9 mouse cellular contexts compared by ENCODE assay signal in the genomic region with DNA sequence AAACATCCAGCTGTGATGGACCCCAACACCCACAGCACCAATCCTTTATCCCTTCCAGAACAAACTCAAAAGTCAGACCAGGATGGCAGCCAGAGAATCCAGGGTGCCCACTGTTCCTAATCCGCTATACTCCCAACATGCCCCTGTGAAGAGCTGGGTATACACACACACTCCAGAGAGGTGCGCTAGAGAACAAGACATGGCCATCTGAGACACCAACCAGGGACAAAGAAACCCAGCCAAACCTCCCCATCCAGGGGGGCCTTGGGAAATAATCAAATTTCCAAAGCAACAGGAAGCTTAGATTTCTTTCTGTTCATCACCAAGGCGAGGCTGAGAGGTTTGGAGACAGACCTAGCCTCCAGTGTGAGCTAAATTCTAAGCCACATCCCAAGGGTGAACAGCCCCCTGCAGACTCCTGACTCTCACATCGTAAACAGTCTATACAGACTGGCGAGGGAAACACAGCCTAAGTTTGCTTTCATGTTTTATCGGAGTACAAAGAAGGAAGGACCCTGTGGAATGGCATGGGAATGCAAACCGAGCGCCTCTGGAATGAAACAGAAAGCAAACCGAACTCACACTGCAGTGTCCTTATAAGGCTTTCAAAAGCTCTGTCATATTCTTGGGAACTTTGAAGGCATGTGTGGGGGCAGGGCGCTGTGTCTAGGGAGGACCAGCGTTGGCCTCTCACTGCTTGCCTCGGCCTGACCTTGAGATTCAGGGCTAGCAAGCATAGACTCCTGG.
A peak's percentile ranks its signal among the peaks of the same experiment; 100 is the strongest.
DNase-seq lines count a peak whose midpoint lies in the region; ATAC-seq lines count a peak whose summit lies in the region.
"Had no signal": no experiment of that assay in that cellular context is flagged by ENCODE, and none has a peak within 500 bp of the region (broad histone marks: within the 10 kb centered on the region; RNA-seq: fewer than 3 reads in every experiment).

No protein-coding gene starts in this region.

- peak overlapping the region; percentile 1; the same call in 1 of the 2 replicates for H3K9ac ChIP-seq in embryonic facial prominence, embryonic 11.5 days (replicated peaks; ENCODE audit: low read length)
- H3K9ac ChIP-seq in limb, embryonic 13.5 days: peak overlapping the region; percentile 43; the same call in 1 of the 2 replicates
- peak overlapping the region; percentile 33 for H3K9ac ChIP-seq in stomach, embryonic 16.5 days (ENCODE audit: low read length)
- H3K9ac ChIP-seq: midbrain, embryonic 12.5 days had no signal

- ATAC-seq in embryonic facial prominence, embryonic 11.5 days (replicated peaks; ENCODE audit: insufficient number of reproducible peaks, low FRiP score, low TSS enrichment, low read depth): no peak
- 0 out of 2 replicates have a peak, but pooled peaks have one; percentile 59 for ATAC-seq in limb, embryonic 13.5 days (ENCODE audit: low FRiP score, low read depth)
- ATAC-seq in stomach, embryonic 16.5 days (ENCODE audit: insufficient read depth, low FRiP score): peak; percentile 75; the same call in 1 of the 2 replicates

- DNase-seq in adrenal gland, postnatal 36 days: peak; percentile 25 to 39
- DNase-seq in adrenal gland, postnatal 4 days (ENCODE audit: low spot score in 2 of 2): no peak
- DNase-seq in embryonic facial prominence, embryonic 11.5 days (ENCODE audit: low spot score): peak; percentile 28
- peak; percentile 16 for DNase-seq in heart, postnatal 25 days (ENCODE audit: low spot score)
- no peak for DNase-seq in thymus, postnatal 0 days (ENCODE audit: low spot score)
- no peak for DNase-seq in B cell, adult 2 months

- no peak overlapping the region for H3K4me2 ChIP-seq in embryonic facial prominence, embryonic 11.5 days (ENCODE audit: low read depth, low read length)
- peak overlapping the region; percentile 47 for H3K4me2 ChIP-seq in limb, embryonic 13.5 days (replicated peaks)
- peak overlapping the region; percentile 45 for H3K4me2 ChIP-seq in stomach, embryonic 16.5 days (ENCODE audit: low read depth, low read length)
- H3K4me2 ChIP-seq: midbrain, embryonic 12.5 days had no signal

- 46% methylated on average over 12 of the region's 12 CpGs for WGBS in embryonic facial prominence, embryonic 11.5 days
- 21% methylated on average over 12 of the region's 12 CpGs for WGBS in limb, embryonic 13.5 days
- 18% methylated on average over 12 of the region's 12 CpGs for WGBS in stomach, embryonic 16.5 days

- intact Hi-C loops in heart, postnatal 25 days (cut with DNase I): loop anchor here (5.0 to 10.0 kb wide), 2 partner anchors 87 to 170 kb away; a partner anchor contains a TSS

- no peak overlapping the region for H3K27ac ChIP-seq in embryonic facial prominence, embryonic 11.5 days (replicated peaks; ENCODE audit: low read depth, low read length)
- H3K27ac ChIP-seq in limb, embryonic 13.5 days: peak overlapping the region; percentile 67; the same call in 1 of the 2 replicates
- peak overlapping the region; percentile 86 for H3K27ac ChIP-seq in stomach, embryonic 16.5 days (ENCODE audit: low read length)
- H3K27ac ChIP-seq: midbrain, embryonic 12.5 days had no signal

- no peaks in the 10 kb centered on the region for H3K27me3 ChIP-seq in embryonic facial prominence, embryonic 11.5 days (ENCODE audit: control insufficient read depth, insufficient read depth, low read length)
- no peaks in the 10 kb centered on the region for H3K27me3 ChIP-seq in limb, embryonic 13.5 days
- H3K27me3 ChIP-seq in stomach, embryonic 16.5 days (ENCODE audit: control insufficient read depth, insufficient read depth, low read length): no peaks in the 10 kb centered on the region
- H3K27me3 ChIP-seq: midbrain, embryonic 12.5 days had no signal

- no peak overlapping the region for H3K4me3 ChIP-seq in embryonic facial prominence, embryonic 11.5 days (ENCODE audit: low read depth, low read length)
- peak overlapping the region; percentile 1; the same call in 1 of the 2 replicates for H3K4me3 ChIP-seq in limb, embryonic 13.5 days
- peak overlapping the region; percentile 5; the same call in 1 of the 2 replicates for H3K4me3 ChIP-seq in stomach, embryonic 16.5 days (replicated peaks; ENCODE audit: low read length)
- H3K4me3 ChIP-seq: midbrain, embryonic 12.5 days had no signal

- H3K4me1 ChIP-seq in embryonic facial prominence, embryonic 11.5 days (ENCODE audit: control insufficient read depth, insufficient read depth, low read length): no peaks in the 10 kb centered on the region
- H3K4me1 ChIP-seq in limb, embryonic 13.5 days: peaks cover 16% of the 10 kb centered on the region
- H3K4me1 ChIP-seq in stomach, embryonic 16.5 days (ENCODE audit: control insufficient read depth, insufficient read depth, low read length): 0 out of 2 replicates have a peak, but pooled peaks cover 6% of the 10 kb centered on the region
- H3K4me1 ChIP-seq: midbrain, embryonic 12.5 days had no signal

- no peaks in the 10 kb centered on the region for H3K36me3 ChIP-seq in embryonic facial prominence, embryonic 11.5 days (replicated peaks; ENCODE audit: control insufficient read depth, insufficient read depth, low read depth, low read length)
- no peaks in the 10 kb centered on the region for H3K36me3 ChIP-seq in limb, embryonic 13.5 days
- H3K36me3 ChIP-seq in stomach, embryonic 16.5 days (ENCODE audit: control insufficient read depth, insufficient read depth, low read length): no peaks in the 10 kb centered on the region
- H3K36me3 ChIP-seq: midbrain, embryonic 12.5 days had no signal

- no peaks in the 10 kb centered on the region for H3K9me3 ChIP-seq in embryonic facial prominence, embryonic 11.5 days (replicated peaks; ENCODE audit: control insufficient read depth, low read length)
- no peaks in the 10 kb centered on the region for H3K9me3 ChIP-seq in limb, embryonic 13.5 days
- H3K9me3 ChIP-seq in stomach, embryonic 16.5 days (replicated peaks; ENCODE audit: control insufficient read depth, low read length): no peaks in the 10 kb centered on the region
- H3K9me3 ChIP-seq: midbrain, embryonic 12.5 days had no signal

Comparison
In these comparisons a context has a peak if more than half of its experiments do, and no peak if none do; other contexts are left out.
1. DNase-seq: peak in adrenal gland, postnatal 36 days (2 of 2), embryonic facial prominence, embryonic 11.5 days (single experiment) and heart, postnatal 25 days (single experiment); none in adrenal gland, postnatal 4 days (0 of 2), thymus, postnatal 0 days (single experiment) and B cell, adult 2 months (0 of 2).
2. Peak in every context shown above with its lines, with median percentiles within 50 percentile points of each other: H3K9ac ChIP-seq.